Mouse (Mus musculus) C2C12 (cell line): ENCODE measurements around the gene Zfp385c.

Experiments
- CTCF ChIP-seq: IDR thresholded peaks from one replicate; pipeline ENCODE4 v1.5.1; 2011; ENCODE audit not compliant: control insufficient read depth, insufficient read depth, insufficient read length
- MAX ChIP-seq: IDR thresholded peaks from one replicate; pipeline ENCODE4 v1.6.1; 2011; ENCODE audit warnings: mild to moderate bottlenecking, control low read depth
- USF1 ChIP-seq: IDR thresholded peaks from one replicate; pipeline ENCODE4 v1.6.1; 2011; ENCODE audit warnings: low read depth, mild to moderate bottlenecking, control low read depth, moderate library complexity

GRCm38 (mm10) chr11:100682526-100682925, 9.7 kb downstream of the Zfp385c start:
- TF ChIP-seq CTCF (no peak), MAX (no peak), USF1 (no peak)
